Mouse (Mus musculus) midbrain, embryonic 13.5 days (tissue): ENCODE data around the gene Tmem120a. TPM values are rescaled to one million over a fixed set of nuclear protein-coding genes. Genes with fewer than 3 reads are reported as not detected.

ENCODE experiments used
- ATAC-seq: fragments of 200-750 bp; cut with Nextera tagmentation; 2 replicates; pipeline ENCODE4 v1.8.0; 2017; ENCODE audit warnings: mild to moderate bottlenecking, moderate TSS enrichment, moderate library complexity
- H3K27ac ChIP-seq: fragments of 300-500 bp; sonication (generic); 2 replicates; pipeline ENCODE4 v1.5.1; 2015; ENCODE audit warnings: inconsistent platforms, mild to moderate bottlenecking, moderate library complexity
- H3K27me3 ChIP-seq: fragments of 300-500 bp; sonication (generic); 2 replicates; pipeline ENCODE4 v1.6.1; 2015; ENCODE audit warnings: mild to moderate bottlenecking, inconsistent platforms
- H3K36me3 ChIP-seq: fragments of 300-500 bp; sonication (generic); 2 replicates; pipeline ENCODE4 v1.6.1; 2015; ENCODE audit warnings: mild to moderate bottlenecking, inconsistent platforms
- H3K4me1 ChIP-seq: fragments of 300-500 bp; sonication (generic); replicated peaks from 2 replicates; pipeline ENCODE4 v1.6.1; 2015; ENCODE audit warnings: inconsistent platforms
- H3K4me2 ChIP-seq: fragments of 300-500 bp; sonication (generic); replicated peaks from 2 replicates; pipeline ENCODE4 v1.6.1; 2015; ENCODE audit warnings: moderate library complexity, mild to moderate bottlenecking, inconsistent platforms
- H3K4me3 ChIP-seq: fragments of 300-500 bp; sonication (generic); replicated peaks from 2 replicates; pipeline ENCODE4 v1.5.1; 2015; ENCODE audit warnings: mild to moderate bottlenecking, inconsistent platforms
- H3K9ac ChIP-seq: fragments of 300-500 bp; sonication (generic); replicated peaks from 2 replicates; pipeline ENCODE4 v1.6.1; 2015; ENCODE audit warnings: mild to moderate bottlenecking, inconsistent platforms
- H3K9me3 ChIP-seq: fragments of 300-500 bp; sonication (generic); 2 replicates; pipeline ENCODE4 v1.6.1; 2016; ENCODE audit warnings: mild to moderate bottlenecking, inconsistent platforms
- WGBS: fragments of 180-500 bp; shearing (Covaris S2); methylation state at CpG from one replicate; pipeline ENCODE4 v1.1.7; 2015; 5-methylcytosine and 5-hydroxymethylcytosine counted together
- polyA plus RNA-seq: library from polyadenylated mRNA; unstranded; fragments of >200 nt; fragmentation: Nextera tagmentation; extraction: Ambion mirVana; gene quantifications from 2 replicates; pipeline ENCODE4 v1.2.1, GENCODE M21; 2015

Tmem120a gene
- polyA plus RNA-seq, 1 experiment from 2014 or later: 72.7 TPM

DNA sequence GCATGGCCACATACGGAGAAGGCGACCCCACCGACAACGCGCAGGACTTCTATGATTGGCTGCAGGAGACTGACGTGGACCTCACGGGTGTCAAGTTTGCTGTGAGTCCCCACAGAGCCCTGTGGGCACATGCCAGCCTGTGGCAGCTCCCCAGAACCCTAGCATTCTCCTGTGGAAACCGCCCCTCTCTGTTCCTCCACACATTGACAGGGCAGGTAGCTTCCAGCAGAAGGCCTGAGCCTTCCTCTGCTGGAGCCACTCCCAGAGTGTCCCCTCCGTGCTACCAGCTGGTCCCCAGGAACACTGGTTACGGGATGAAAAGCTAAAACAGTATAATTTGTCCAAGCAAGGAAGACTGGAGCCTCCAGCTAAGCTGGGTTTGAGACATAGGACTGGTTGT is 14.0 kb downstream of the Tmem120a start:
- Histone ChIP-seq H3K4me2 (no peak overlapping the region), H3K36me3 (peaks cover 68% of the 10 kb centered on the region), H3K9ac (no peak overlapping the region), H3K9me3 (no peaks in the 10 kb centered on the region), H3K4me1 (peaks cover 30% of the 10 kb centered on the region), H3K27ac (no peak overlapping the region), H3K27me3 (no peaks in the 10 kb centered on the region), H3K4me3 (no peak overlapping the region)
- WGBS: 98% methylated on average over 10 of the region's 10 CpGs
- no peak for ATAC-seq

DNA sequence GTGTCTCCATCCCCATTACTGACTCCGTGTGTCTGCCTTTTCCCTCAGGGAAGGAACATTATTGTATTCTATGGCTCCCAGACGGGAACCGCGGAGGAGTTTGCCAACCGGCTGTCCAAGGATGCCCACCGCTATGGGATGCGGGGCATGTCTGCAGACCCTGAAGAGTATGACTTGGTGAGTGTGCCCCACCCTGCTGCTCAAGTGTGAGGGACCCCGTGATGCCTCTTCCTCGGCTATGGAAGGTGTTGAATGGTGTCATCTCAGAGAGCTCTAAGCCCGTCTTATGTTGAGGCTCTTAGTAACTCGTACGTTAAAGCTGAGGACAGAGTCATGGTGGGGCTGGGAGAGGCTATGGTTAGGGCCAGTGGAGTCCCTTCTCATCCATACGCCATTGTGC is 14.9 kb downstream of the Tmem120a start:
- Histone ChIP-seq H3K36me3 (peaks cover 59% of the 10 kb centered on the region), H3K4me3 (no peak overlapping the region), H3K9ac (no peak overlapping the region), H3K4me1 (peaks cover 40% of the 10 kb centered on the region), H3K27ac (no peak overlapping the region), H3K4me2 (no peak overlapping the region), H3K9me3 (no peaks in the 10 kb centered on the region), H3K27me3 (no peaks in the 10 kb centered on the region)
- WGBS: 93% methylated on average over 13 of the region's 13 CpGs
- ATAC-seq: no peak

DNA sequence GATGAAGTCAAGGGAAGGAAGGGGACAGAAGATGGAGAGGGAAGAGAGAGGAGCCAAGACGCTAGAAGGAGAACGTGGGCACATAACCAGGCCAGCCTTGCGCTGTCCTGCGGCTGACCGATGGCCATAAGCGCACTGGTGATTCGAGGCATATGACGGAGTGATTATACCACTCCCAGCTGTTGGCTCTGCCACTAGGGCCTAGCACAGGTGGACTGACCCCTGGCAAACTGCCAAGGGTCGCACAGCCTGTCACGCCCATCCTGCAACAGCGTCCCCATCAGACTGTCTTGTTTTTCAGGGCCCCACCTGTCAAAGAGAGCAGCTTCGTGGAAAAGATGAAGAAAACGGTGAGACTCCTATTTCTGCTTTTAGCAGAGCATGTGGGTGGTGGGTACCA is 15.9 kb downstream of the Tmem120a start:
- Histone ChIP-seq H3K27me3 (no peaks in the 10 kb centered on the region), H3K9ac (no peak overlapping the region), H3K4me2 (no peak overlapping the region), H3K36me3 (peaks cover 49% of the 10 kb centered on the region), H3K4me1 (peaks cover 50% of the 10 kb centered on the region), H3K27ac (no peak overlapping the region), H3K4me3 (no peak overlapping the region), H3K9me3 (no peaks in the 10 kb centered on the region)
- WGBS: 94% methylated on average over 13 of the region's 13 CpGs
- ATAC-seq: no peak

DNA sequence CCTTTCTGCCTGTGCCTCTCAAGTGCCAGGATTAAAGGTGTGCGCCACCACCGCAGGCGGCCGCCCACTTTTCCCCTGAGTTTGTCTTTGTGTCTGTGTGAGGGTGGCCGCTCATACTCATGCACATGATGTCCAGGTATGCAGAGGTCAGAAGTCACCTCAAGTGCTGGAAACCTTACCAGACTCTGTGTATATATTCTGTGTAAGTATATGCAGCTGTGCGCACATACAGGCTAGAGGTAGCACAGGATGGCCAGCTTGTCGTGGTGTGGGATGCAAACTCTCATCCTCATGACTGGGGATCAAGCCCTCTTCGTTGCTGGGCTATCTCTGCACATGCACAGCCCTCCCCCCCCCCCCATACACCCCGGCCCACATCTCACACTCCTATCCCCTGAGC is 16.4 kb downstream of the Tmem120a start:
- no peak overlapping the region for H3K9ac ChIP-seq
- peaks cover 44% of the 10 kb centered on the region for H3K36me3 ChIP-seq
- 93% methylated on average over 9 of the region's 9 CpGs for WGBS
- no peak overlapping the region for H3K4me2 ChIP-seq
- H3K4me1 ChIP-seq: peaks cover 53% of the 10 kb centered on the region
- no peaks in the 10 kb centered on the region for H3K27me3 ChIP-seq
- no peak overlapping the region for H3K4me3 ChIP-seq
- H3K9me3 ChIP-seq: no peaks in the 10 kb centered on the region
- no peak for ATAC-seq
- H3K27ac ChIP-seq: no peak overlapping the region

DNA sequence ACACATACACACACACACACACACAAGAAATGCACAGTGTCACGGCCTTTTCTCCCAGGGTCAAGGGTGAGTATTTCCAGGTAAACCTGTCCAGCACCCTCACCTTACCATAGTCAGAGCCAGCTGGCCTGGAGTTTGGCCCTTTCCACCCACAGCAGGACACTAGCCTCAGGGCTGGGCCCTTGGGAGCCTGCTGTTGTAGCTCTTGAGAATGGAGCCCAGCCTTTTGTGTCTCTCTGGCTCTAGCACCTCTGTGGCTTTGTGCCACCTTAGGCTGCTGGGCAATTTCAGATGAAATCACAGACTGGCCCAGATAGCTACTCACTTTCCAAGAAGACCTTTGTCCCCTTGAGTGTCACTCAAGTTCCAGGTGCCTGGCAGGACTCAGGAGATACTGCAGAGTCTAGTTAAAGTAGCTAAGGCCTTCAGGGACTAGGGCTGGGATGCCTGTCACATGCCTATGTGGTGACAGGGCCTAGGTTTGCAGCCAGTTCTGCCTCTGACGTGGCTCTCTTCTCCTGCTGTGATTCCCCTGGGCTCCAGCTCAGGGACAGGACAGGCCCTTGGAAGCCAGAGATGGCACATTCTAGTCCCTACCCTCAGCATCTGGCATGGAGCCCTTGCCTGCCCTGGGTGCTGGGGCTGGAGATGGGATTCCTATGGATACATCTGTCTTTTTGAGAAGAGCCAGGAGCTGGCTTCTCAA is 17.5 kb downstream of the Tmem120a start:
- peaks cover 33% of the 10 kb centered on the region for H3K36me3 ChIP-seq
- H3K4me2 ChIP-seq: peak overlapping the region; percentile 61
- whole genome bisulfite sequencing: 57% methylated on average over 2 of the region's 2 CpGs
- peak overlapping the region; percentile 57 for H3K9ac ChIP-seq
- peak overlapping the region; percentile 98 for H3K27ac ChIP-seq
- no peak for ATAC-seq
- H3K4me3 ChIP-seq: peak overlapping the region; percentile 33
- no peaks in the 10 kb centered on the region for H3K9me3 ChIP-seq
- peaks cover 53% of the 10 kb centered on the region for H3K4me1 ChIP-seq
- no peaks in the 10 kb centered on the region for H3K27me3 ChIP-seq

DNA sequence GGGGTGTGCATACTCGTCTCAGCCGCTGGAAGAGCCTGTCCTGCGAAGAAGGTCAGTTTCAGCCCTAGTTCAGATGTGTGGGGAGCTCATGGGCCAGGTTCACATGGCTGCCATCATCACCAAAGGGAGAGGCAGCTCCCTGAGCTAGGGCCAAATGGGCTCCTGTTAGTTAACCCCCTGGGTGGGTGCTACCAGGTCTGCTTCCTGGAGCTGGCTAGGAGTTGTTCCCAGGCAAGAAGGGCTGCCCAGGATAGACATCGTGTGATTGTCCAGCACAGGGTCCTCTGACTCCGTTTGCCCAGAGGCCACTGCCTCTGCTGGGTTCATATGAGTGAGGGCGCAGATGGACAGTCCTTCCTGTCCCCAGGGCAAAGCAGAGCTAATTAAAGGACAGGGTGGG is 18.3 kb downstream of the Tmem120a start:
- 19% methylated on average over 6 of the region's 6 CpGs for WGBS
- peak overlapping the region; percentile 98 for H3K27ac ChIP-seq
- no peaks in the 10 kb centered on the region for H3K27me3 ChIP-seq
- peaks cover 53% of the 10 kb centered on the region for H3K4me1 ChIP-seq
- H3K4me2 ChIP-seq: peak overlapping the region; percentile 61
- H3K4me3 ChIP-seq: peak overlapping the region; percentile 33
- no peak; the same call in 1 of the 2 replicates for ATAC-seq
- H3K9ac ChIP-seq: peak overlapping the region; percentile 57
- H3K36me3 ChIP-seq: peaks cover 25% of the 10 kb centered on the region
- no peaks in the 10 kb centered on the region for H3K9me3 ChIP-seq

DNA sequence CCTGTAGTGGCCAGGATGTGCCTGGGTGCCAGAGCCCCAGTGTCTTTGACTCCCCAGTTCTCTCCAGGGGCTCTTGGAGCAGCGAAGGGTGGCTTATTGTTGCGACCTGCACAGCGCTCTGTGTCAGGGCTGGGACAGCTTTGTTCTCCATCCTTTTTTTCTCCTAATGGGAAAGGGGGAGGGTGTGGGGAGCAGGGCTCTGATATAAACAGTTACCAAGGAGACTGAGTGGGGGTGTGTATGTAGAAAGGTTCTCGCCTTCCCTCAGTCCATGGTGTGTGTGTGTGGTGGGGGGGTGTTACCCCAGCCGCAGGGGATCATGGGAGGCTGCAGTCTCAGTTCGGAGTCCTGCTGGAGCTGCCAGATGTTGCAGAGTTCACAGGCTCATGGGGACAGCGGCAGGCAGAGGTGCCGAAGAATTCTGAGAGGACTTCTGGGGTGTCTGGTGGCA is 18.8 kb downstream of the Tmem120a start:
- peaks cover 19% of the 10 kb centered on the region for H3K36me3 ChIP-seq
- H3K27me3 ChIP-seq: no peaks in the 10 kb centered on the region
- H3K4me3 ChIP-seq: peak overlapping the region; percentile 33
- peak; percentile 93 for ATAC-seq
- peak overlapping the region; percentile 98 for H3K27ac ChIP-seq
- peak overlapping the region; percentile 61 for H3K4me2 ChIP-seq
- H3K4me1 ChIP-seq: peaks cover 53% of the 10 kb centered on the region
- no peaks in the 10 kb centered on the region for H3K9me3 ChIP-seq
- WGBS: 0% methylated on average over 8 of the region's 8 CpGs
- H3K9ac ChIP-seq: peak overlapping the region; percentile 57

DNA sequence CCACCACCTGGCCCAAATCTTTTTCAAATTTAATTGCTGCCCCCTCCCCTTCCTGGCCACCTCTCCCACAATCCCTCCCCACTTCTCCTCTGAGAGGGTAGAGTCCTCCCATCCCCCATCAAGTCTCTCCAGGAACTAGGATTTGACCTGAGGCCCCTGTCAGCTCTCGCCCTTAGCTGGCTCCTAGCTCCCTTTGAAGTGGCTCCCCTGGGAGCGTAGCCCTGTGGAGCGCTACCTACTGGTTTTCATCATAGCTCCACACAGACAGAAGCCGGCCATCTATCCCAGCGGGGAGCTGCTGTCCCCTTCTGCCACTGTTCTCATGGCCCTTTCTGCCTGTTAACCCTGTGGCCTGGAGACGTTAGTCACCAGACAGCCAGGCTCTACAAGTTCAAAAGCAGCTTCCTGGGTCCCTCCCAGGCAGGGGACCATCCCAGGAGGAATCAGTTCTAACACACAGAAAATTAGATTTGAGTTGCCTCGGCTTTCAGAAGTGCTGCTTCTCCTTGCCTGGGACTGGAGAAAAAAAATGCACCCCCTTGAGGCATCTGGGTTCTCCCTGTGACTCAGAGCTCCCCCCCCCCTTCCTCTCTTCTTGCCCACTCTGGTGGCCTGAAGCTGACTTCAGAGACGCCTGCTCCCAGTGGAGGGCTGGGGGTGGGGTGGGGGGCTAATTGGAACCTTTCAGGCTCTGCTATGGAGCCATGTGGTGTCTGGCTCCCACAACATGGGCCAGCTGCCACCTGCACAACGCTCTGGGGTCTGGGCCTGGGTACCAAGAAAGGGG is 19.5 kb downstream of the Tmem120a start:
- WGBS: 2% methylated on average over 9 of the region's 9 CpGs
- no peaks in the 10 kb centered on the region for H3K27me3 ChIP-seq
- H3K9ac ChIP-seq: peak overlapping the region; percentile 57
- H3K4me3 ChIP-seq: peak overlapping the region; percentile 33
- H3K4me1 ChIP-seq: peaks cover 53% of the 10 kb centered on the region
- peak overlapping the region; percentile 98 for H3K27ac ChIP-seq
- peak overlapping the region; percentile 61 for H3K4me2 ChIP-seq
- no peaks in the 10 kb centered on the region for H3K9me3 ChIP-seq
- peak; percentile 83 for ATAC-seq
- H3K36me3 ChIP-seq: peaks cover 18% of the 10 kb centered on the region

DNA sequence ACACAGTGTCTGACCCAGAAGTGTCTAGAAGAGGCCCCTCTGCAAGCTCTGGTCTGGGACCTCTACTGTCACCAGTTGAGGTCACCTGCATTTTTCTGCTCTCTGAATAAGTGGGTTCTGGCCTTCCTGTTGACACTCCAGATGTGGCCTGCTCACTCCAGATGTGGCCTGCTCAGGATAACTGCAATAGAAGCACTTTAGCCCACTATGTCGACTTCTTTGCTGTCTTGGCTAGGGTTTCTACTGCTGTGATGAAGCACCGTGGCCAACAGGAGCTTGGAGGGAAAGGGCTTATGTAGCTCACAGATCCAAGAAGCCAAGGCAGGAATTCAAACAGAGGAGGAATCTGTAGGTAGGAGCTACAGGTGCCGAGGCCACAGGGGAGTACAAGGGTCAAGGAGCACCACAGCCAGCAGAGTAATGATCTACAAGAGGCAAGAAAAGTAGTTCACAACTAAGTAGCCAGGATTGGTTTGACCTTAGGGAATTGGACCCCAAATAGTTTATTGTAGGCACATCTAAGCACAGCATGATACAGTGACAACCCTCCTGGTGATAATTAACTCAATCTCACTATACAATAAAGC is 21.0 kb downstream of the Tmem120a start:
- WGBS: 78% methylated on average over 3 of the region's 3 CpGs
- no peaks in the 10 kb centered on the region for H3K27me3 ChIP-seq
- no peak overlapping the region for H3K27ac ChIP-seq
- no peak overlapping the region for H3K9ac ChIP-seq
- no peaks in the 10 kb centered on the region for H3K9me3 ChIP-seq
- ATAC-seq: no peak
- no peak overlapping the region for H3K4me3 ChIP-seq
- peaks cover 13% of the 10 kb centered on the region for H3K36me3 ChIP-seq
- peaks cover 53% of the 10 kb centered on the region for H3K4me1 ChIP-seq
- no peak overlapping the region for H3K4me2 ChIP-seq

DNA sequence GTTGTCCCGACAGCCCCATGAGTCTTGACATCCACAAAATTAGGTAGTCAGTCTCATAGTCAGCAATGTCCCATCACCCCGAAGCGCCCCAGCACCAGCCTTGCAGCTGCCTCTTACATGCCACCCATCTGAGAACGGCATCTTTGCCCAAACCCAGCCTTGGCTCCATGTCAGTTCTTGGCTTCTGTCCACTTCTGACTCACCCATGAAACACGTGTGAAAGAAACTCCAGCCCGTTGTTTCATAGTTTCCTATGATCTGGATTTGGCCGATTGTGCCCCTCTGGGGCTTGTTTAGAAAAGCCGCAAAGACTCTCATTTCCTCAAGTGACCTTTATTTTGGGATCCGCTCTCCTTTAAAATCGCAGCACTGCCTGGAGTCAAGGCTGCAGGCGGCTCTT is 22.1 kb downstream of the Tmem120a start:
- Histone ChIP-seq H3K36me3 (peaks cover 23% of the 10 kb centered on the region), H3K4me1 (peaks cover 41% of the 10 kb centered on the region), H3K4me3 (no peak overlapping the region), H3K27me3 (no peaks in the 10 kb centered on the region), H3K9ac (no peak overlapping the region), H3K9me3 (no peaks in the 10 kb centered on the region), H3K27ac (0 out of 2 replicates have a peak overlapping the region, but pooled peaks have one; percentile 17), H3K4me2 (no peak overlapping the region)
- no peak for ATAC-seq
- WGBS: 85% methylated on average over 11 of the region's 11 CpGs

DNA sequence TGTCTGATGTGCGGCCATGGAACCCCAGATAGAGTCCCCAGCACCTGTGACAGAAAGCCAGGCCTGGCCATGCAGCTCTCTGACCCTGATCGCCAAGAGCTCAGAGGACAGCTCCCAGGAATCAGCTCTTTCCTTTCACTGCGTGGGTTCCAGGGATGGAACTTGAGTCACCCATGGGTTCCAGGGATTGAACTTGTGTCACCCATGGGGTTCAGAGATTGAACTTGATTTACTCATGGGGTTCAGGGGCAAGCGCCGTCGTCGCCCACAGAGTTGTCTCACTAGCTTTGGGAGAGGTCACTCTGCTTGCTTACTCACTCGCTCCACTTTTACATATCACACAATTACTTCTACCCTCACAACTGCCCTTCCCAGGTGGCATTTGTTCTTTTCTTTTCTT is 23.2 kb downstream of the Tmem120a start:
- no peak overlapping the region for H3K4me2 ChIP-seq
- WGBS: 95% methylated on average over 8 of the region's 8 CpGs
- H3K27ac ChIP-seq: no peak overlapping the region
- H3K27me3 ChIP-seq: no peaks in the 10 kb centered on the region
- peaks cover 33% of the 10 kb centered on the region for H3K36me3 ChIP-seq
- H3K9me3 ChIP-seq: no peaks in the 10 kb centered on the region
- H3K4me3 ChIP-seq: no peak overlapping the region
- no peak overlapping the region for H3K9ac ChIP-seq
- H3K4me1 ChIP-seq: peaks cover 31% of the 10 kb centered on the region
- ATAC-seq: no peak

DNA sequence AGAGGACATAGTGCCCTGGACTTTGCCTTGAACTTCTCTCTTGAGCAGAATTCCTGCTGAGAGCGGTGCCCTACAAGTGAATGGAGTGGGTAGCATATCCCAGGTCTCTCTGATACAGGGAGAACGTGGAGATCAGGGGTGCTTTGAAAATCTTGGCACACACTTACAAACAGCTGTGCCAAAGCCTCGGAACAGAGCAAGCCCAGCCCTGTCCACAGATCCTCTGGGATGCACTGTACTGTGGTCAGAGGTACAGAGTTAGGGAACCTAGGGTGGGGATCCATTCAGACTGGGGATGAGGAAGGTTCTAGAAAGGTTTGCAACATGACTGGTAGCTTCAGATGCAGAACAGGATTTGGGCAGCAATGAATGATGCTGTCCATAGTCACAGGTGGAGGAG is 24.1 kb downstream of the Tmem120a start:
- Histone ChIP-seq H3K27me3 (no peaks in the 10 kb centered on the region), H3K4me1 (peaks cover 21% of the 10 kb centered on the region), H3K27ac (no peak overlapping the region), H3K4me2 (no peak overlapping the region), H3K36me3 (peaks cover 41% of the 10 kb centered on the region), H3K4me3 (no peak overlapping the region), H3K9ac (no peak overlapping the region), H3K9me3 (no peaks in the 10 kb centered on the region)
- ATAC-seq: no peak
- WGBS: 81% methylated on average over 3 of the region's 3 CpGs
